Mouse (Mus musculus) E14TG2a.4 (cell line): ENCODE data around the gene Adh6a.

Source experiments
- CTCF ChIP-seq: conservative IDR thresholded peaks from 2 replicates; pipeline ENCODE4 v1.5.1; 2014; ENCODE audit warnings: low read length
- POU5F1 ChIP-seq: IDR thresholded peaks from 2 replicates; pipeline ENCODE4 v1.6.1; 2014; ENCODE audit warnings: low read length, borderline replicate concordance

GRCm38 (mm10) chr3:138304489-138304871, 8.6 kb upstream of the Adh6a start:
- TF ChIP-seq CTCF (no peak), POU5F1 (no peak)
